Mouse (Mus musculus) E14TG2a.4 (cell line): ENCODE data around the gene Tmem135.
A peak's percentile ranks its signal among the peaks of the same experiment; 100 is the strongest.

Source experiments
- H3K27me3 ChIP-seq: 2 replicates; pipeline ENCODE4 v1.6.1; 2014; ENCODE audit warnings: low read length, control low read depth; ENCODE audit not compliant: insufficient read depth
- H3K36me3 ChIP-seq: 2 replicates; pipeline ENCODE4 v1.6.1; 2014; ENCODE audit warnings: low read length, control low read depth; ENCODE audit not compliant: insufficient read depth
- H3K4me1 ChIP-seq: replicated peaks from 2 replicates; pipeline ENCODE4 v1.6.1; 2014; ENCODE audit warnings: low read depth, low read length, control low read depth
- H3K4me3 ChIP-seq: replicated peaks from 2 replicates; pipeline ENCODE4 v1.5.1; 2014; ENCODE audit warnings: mild to moderate bottlenecking, low read length
- H3K9me3 ChIP-seq: 2 replicates; pipeline ENCODE4 v1.6.1; 2014; ENCODE audit warnings: low read length, control low read depth
- CTCF ChIP-seq: conservative IDR thresholded peaks from 2 replicates; pipeline ENCODE4 v1.5.1; 2014; ENCODE audit warnings: low read length
- NANOG ChIP-seq: IDR thresholded peaks from 2 replicates; pipeline ENCODE4 v1.6.1; 2014; ENCODE audit warnings: borderline replicate concordance, low read length, mixed read lengths
- POU5F1 ChIP-seq: IDR thresholded peaks from 2 replicates; pipeline ENCODE4 v1.6.1; 2014; ENCODE audit warnings: low read length, borderline replicate concordance

The Tmem135 gene

DNA sequence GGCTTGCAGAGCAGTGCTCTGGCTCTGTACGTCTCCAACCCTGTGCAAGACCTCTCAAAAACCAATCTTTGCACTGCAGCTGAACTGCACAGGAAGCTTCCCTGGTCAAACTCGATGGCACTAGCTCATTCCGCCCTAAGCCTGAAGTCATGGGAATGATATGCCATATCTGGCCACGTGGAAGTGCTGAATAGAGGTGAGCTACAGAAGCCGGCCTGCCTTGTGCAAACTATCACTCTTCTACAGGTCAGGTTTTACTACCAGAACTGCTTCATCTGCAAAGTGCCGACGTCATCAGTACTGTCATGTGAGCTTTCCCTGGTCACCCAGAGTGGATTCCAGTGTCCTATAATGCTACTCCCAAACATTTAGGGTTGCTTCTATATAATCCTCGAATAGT is 246.7 kb downstream of the Tmem135 start:
- TF ChIP-seq CTCF = no peak
- TF ChIP-seq NANOG = no peak
- no peak for TF ChIP-seq POU5F1
- H3K36me3 ChIP-seq = peaks cover 47% of the 10 kb centered on the region
- no peaks in the 10 kb centered on the region for H3K27me3 ChIP-seq
- H3K4me1 ChIP-seq = no peaks in the 10 kb centered on the region
- H3K9me3 ChIP-seq = no peaks in the 10 kb centered on the region
- H3K4me3 ChIP-seq = no peak overlapping the region

DNA sequence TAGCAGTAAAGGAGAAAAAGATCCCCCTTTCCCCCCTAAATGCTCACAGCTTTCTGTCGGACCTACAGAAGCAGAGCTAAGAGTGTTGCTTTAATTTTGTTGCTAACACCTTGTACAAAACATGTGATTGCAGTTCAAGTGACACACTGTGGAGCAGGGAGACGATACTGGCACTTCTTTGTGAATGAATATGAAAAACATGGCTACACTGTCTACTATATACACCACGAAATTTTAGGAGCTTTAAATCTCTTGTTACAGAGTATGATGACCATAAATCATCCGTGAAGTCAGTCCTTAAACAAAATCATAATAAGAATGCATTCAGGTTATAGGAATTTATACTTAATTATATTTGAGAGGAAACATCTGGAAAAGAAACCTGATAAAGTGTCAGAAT is 247.4 kb downstream of the Tmem135 start:
- TF ChIP-seq POU5F1 (no peak), CTCF (no peak), NANOG (no peak)

DNA sequence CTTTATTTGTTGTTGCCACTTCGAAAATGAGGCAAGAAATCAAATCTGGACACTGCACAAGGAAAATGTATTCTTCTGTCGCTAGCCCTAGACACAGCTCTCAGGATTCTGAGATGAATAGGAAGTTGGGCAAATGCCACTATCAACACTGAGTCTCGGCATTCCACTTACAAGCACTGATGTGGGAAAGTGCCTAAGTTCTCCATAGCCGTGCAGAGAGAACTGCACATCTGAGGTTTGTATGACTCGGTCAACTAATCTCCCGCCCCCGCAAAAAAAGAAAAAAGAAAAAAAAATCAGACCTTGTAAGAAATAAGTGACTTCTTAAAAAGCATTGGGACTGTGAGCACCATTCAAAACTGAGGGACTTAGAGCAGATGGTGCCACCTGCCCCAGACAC is 248.3 kb downstream of the Tmem135 start:
- Histone ChIP-seq H3K4me1 (no peaks in the 10 kb centered on the region), H3K36me3 (peaks cover 57% of the 10 kb centered on the region), H3K27me3 (no peaks in the 10 kb centered on the region), H3K9me3 (no peaks in the 10 kb centered on the region), H3K4me3 (no peak overlapping the region)
- TF ChIP-seq CTCF = no peak
- no peak for TF ChIP-seq NANOG
- TF ChIP-seq POU5F1 = no peak

More for the DNA sequence above, 247.4 kb downstream of the Tmem135 start:
- Histone ChIP-seq H3K4me1 (no peaks in the 10 kb centered on the region), H3K9me3 (no peaks in the 10 kb centered on the region), H3K4me3 (no peak overlapping the region), H3K36me3 (peaks cover 50% of the 10 kb centered on the region), H3K27me3 (no peaks in the 10 kb centered on the region)

GRCm38 (mm10) chr7:89155223-89155622 is 248.8 kb downstream of the Tmem135 start:
- peaks cover 57% of the 10 kb centered on the region for H3K36me3 ChIP-seq
- H3K4me3 ChIP-seq = no peak overlapping the region
- TF ChIP-seq NANOG (no peak), POU5F1 (no peak), CTCF (no peak)
- no peaks in the 10 kb centered on the region for H3K9me3 ChIP-seq
- H3K27me3 ChIP-seq = no peaks in the 10 kb centered on the region
- H3K4me1 ChIP-seq = no peaks in the 10 kb centered on the region

DNA sequence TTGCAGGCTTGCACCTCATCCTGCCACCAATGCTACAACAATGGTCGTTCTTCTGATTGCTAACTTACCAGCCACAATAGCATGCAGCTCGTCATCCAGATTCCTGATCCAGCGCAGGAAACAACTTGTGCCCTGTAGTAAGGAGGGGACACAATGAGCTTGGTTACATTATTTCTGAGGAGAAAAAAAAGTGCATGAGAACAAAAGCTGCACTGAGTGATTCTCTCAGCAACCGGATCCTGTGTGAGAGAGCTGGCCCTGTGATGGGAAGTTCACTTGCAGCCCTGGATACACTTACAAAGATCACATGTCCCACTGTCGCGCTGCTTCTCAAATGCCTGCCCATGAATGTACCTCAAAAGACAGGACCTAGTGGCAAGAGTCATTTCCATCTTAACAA is 252.7 kb downstream of the Tmem135 start:
- no peaks in the 10 kb centered on the region for H3K9me3 ChIP-seq
- TF ChIP-seq CTCF (no peak), POU5F1 (no peak), NANOG (no peak)
- H3K4me3 ChIP-seq = no peak overlapping the region
- H3K36me3 ChIP-seq = peaks cover 44% of the 10 kb centered on the region
- no peaks in the 10 kb centered on the region for H3K27me3 ChIP-seq
- no peaks in the 10 kb centered on the region for H3K4me1 ChIP-seq

GRCm38 (mm10) chr7:89140640-89141300 is 263.3 kb downstream of the Tmem135 start:
- Histone ChIP-seq H3K27me3 (no peaks in the 10 kb centered on the region), H3K9me3 (no peaks in the 10 kb centered on the region), H3K4me3 (no peak overlapping the region), H3K4me1 (no peaks in the 10 kb centered on the region), H3K36me3 (peaks cover 25% of the 10 kb centered on the region)
- TF ChIP-seq CTCF (no peak), NANOG (no peak), POU5F1 (no peak)

GRCm38 (mm10) chr7:89134884-89135511 is 269.0 kb downstream of the Tmem135 start:
- H3K4me1 ChIP-seq = no peaks in the 10 kb centered on the region
- no peak for TF ChIP-seq POU5F1
- TF ChIP-seq NANOG = no peak
- TF ChIP-seq CTCF = no peak
- peaks cover 4% of the 10 kb centered on the region for H3K36me3 ChIP-seq
- H3K4me3 ChIP-seq = no peak overlapping the region
- no peaks in the 10 kb centered on the region for H3K9me3 ChIP-seq
- H3K27me3 ChIP-seq = no peaks in the 10 kb centered on the region

- no peaks in the 10 kb centered on the region for H3K27me3 ChIP-seq
- H3K4me3 ChIP-seq = no peak overlapping the region
- TF ChIP-seq POU5F1 (no peak), NANOG (no peak), CTCF (peak; percentile 69)
- no peaks in the 10 kb centered on the region for H3K4me1 ChIP-seq
- H3K9me3 ChIP-seq = no peaks in the 10 kb centered on the region
- no peaks in the 10 kb centered on the region for H3K36me3 ChIP-seq
Observed at GRCm38 (mm10) chr7:89126063-89126882, 277.7 kb downstream of the Tmem135 start.
